Mouse (Mus musculus) stomach, postnatal 0 days (tissue): ENCODE measurements around the gene Azi2. TPM values are rescaled to one million over a fixed set of nuclear protein-coding genes. Genes with fewer than 3 reads are reported as not detected.

ENCODE experiments used
- ATAC-seq: fragments of 200-750 bp; cut with Nextera tagmentation; 2 replicates; pipeline ENCODE4 v1.8.0; 2017; ENCODE audit not compliant: low FRiP score, low TSS enrichment
- DNase-seq: peaks from one replicate; pipeline ENCODE4 v3.0.0-alpha.2; 2016; ENCODE audit warnings: low spot score
- H3K27ac ChIP-seq: fragments of 300-500 bp; sonication (generic); replicated peaks from 2 replicates; pipeline ENCODE4 v1.5.1; 2014; ENCODE audit warnings: mild to moderate bottlenecking, control low read depth
- H3K27me3 ChIP-seq: fragments of 300-500 bp; sonication (generic); 2 replicates; pipeline ENCODE4 v1.6.1; 2014; ENCODE audit warnings: low read length; ENCODE audit not compliant: control insufficient read depth, insufficient read depth
- H3K36me3 ChIP-seq: fragments of 300-500 bp; sonication (generic); 2 replicates; pipeline ENCODE4 v1.6.1; 2014; ENCODE audit warnings: low read length, mixed read lengths; ENCODE audit not compliant: control insufficient read depth, insufficient read depth
- H3K4me1 ChIP-seq: fragments of 300-500 bp; sonication (generic); replicated peaks from 2 replicates; pipeline ENCODE4 v1.6.1; 2014; ENCODE audit warnings: antibody characterized with exemption; ENCODE audit not compliant: control insufficient read depth, insufficient read depth
- H3K4me2 ChIP-seq: fragments of 300-500 bp; sonication (generic); replicated peaks from 2 replicates; pipeline ENCODE4 v1.6.1; 2014; ENCODE audit warnings: low read depth, mild to moderate bottlenecking, control low read depth, moderate library complexity
- H3K4me3 ChIP-seq: fragments of 300-500 bp; sonication (generic); 2 replicates; pipeline ENCODE4 v1.5.1; 2014; ENCODE audit warnings: low read depth, low read length, control low read depth
- H3K9ac ChIP-seq: fragments of 300-500 bp; sonication (generic); 2 replicates; pipeline ENCODE4 v1.6.1; 2014; ENCODE audit warnings: mild to moderate bottlenecking, low read length, control low read depth, mixed read lengths
- H3K9me3 ChIP-seq: fragments of 300-500 bp; sonication (generic); 2 replicates; pipeline ENCODE4 v1.6.1; 2016; ENCODE audit warnings: low read length; ENCODE audit not compliant: control insufficient read depth
- CTCF ChIP-seq: IDR thresholded peaks from 2 replicates; pipeline ENCODE4 v1.5.1; 2016; ENCODE audit warnings: antibody characterized with exemption, low read depth, mild to moderate bottlenecking, moderate library complexity
- EP300 ChIP-seq: optimal IDR thresholded peaks from 2 replicates; pipeline ENCODE3; 2016; ENCODE audit warnings: antibody characterized with exemption
- WGBS: fragments of 180-500 bp; shearing (Covaris S2); extraction: QIAGEN DNeasy Blood & Tissue Kit; methylation state at CpG from one replicate; pipeline ENCODE4 v1.1.7; 2014; 5-methylcytosine and 5-hydroxymethylcytosine counted together
- polyA plus RNA-seq: library from polyadenylated mRNA; unstranded; fragments of >200 nt; fragmentation: Nextera tagmentation; extraction: Ambion mirVana; gene quantifications from 2 replicates; pipeline ENCODE4 v1.2.1, GENCODE M21; 2015

Gene Azi2
- polyA plus RNA-seq: 48.3 and 51.5 TPM in 2 replicates

DNA sequence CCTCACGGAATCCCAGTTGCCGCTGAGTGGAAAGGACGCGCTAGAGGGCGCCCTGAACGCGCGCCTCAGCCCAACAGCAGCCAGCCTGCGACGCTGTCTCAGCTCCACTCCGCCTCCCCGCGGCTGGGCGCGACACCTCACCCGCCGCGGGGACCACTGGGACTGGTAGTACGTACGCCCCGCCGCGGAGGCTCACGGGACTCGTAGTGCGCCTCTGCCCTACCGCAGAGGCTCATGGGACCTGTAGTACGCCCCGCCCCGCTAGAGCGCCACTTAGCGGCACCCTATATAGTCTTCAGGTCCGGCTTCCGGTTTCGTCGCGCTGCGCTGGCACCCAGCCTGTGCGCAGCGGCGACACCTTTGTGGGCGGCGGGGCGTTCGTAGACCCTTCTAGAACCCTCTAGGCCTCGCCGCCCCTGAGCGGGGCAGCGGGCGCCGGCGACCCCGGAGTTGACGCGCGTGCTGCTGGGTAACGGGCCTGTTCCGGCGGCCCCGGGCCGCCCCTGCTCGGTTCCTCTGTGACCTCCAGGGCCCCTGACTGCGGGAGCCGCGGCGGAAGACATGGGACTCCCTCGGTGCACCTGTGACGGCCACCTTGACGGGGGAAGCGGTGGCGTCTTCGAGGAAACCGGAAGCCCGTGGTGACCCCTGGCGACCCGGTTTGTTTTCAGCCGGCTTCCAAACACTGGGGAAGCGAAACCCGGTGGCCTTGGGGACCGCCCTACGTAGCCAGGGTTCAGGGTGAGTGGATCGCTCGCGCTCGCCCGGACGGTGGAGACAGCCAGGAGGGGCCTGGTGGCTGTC is at the start of gene Azi2:
Gene Azi2 (plus strand): TSS at position 282 of the 804 bp plus-strand sequence.
- no peaks in the 10 kb centered on the region for H3K27me3 ChIP-seq
- no peaks in the 10 kb centered on the region for H3K36me3 ChIP-seq
- H3K4me2 ChIP-seq: peak within 1 kb of the TSS; percentile 71
- peak within 1 kb of the TSS; percentile 90 for H3K9ac ChIP-seq
- no peaks in the 10 kb centered on the region for H3K4me1 ChIP-seq
- TF ChIP-seq EP300: no peak
- peak; percentile 97 for TF ChIP-seq CTCF
- peak; percentile 99 for DNase-seq
- H3K9me3 ChIP-seq: no peaks in the 10 kb centered on the region
- peak within 1 kb of the TSS; percentile 98 for H3K27ac ChIP-seq
- H3K4me3 ChIP-seq: peak within 1 kb of the TSS; percentile 95
- WGBS: under 1% methylated on average over 87 of the region's 87 CpGs
- peak; percentile 99 for ATAC-seq

DNA sequence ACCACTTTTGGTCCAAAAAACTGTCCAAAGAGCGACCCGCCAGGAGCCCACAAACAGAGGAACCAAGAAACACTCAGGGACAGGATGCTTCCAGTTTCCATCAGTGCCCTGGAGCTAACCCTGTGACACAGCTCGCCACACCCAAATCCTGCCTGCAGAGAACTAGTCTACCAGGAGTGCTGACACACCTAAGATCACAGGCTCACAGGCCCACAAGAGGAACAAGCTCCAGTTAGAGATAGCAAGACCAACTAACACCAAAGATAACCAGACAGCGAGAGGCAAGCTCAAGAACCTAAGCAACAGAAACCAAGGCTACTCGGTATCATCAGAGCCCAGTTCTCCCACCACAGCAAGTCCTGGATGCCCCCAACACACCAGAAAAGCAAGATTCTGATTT is 43.7 kb upstream of the Azi2 start:
- no peak for DNase-seq
- no peaks in the 10 kb centered on the region for H3K4me1 ChIP-seq
- no peak overlapping the region for H3K4me2 ChIP-seq
- 86% methylated on average over 5 of the region's 5 CpGs for WGBS
- no peak for ATAC-seq
- H3K27ac ChIP-seq: no peak overlapping the region
- no peak overlapping the region for H3K4me3 ChIP-seq
- TF ChIP-seq CTCF (no peak), EP300 (no peak)
- no peak overlapping the region for H3K9ac ChIP-seq
- H3K9me3 ChIP-seq: no peaks in the 10 kb centered on the region
- H3K36me3 ChIP-seq: no peaks in the 10 kb centered on the region
- H3K27me3 ChIP-seq: no peaks in the 10 kb centered on the region

DNA sequence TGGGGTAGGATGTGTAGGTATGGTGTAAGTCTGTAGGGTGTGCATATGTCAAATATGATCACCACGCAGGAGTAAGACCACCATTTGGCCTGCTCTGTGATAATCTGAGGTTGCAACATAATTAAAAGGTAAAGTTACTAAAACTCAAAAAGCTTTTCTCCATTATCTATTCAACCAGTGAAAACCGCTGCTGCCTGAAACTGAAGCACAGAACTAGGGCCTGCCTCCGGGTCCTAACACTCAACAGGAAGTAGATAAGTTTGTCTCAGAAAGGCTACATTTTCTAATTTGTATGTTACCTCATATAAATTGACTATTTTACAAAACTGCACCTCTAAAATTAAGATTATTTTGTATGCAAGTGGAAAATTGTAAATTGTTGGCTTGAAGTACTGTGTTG is 38.8 kb upstream of the Azi2 start:
- Histone ChIP-seq H3K36me3 (no peaks in the 10 kb centered on the region), H3K4me1 (no peaks in the 10 kb centered on the region), H3K4me2 (no peak overlapping the region), H3K4me3 (no peak overlapping the region), H3K27ac (no peak overlapping the region), H3K27me3 (no peaks in the 10 kb centered on the region), H3K9me3 (no peaks in the 10 kb centered on the region), H3K9ac (no peak overlapping the region)
- DNase-seq: no peak
- no peak for ATAC-seq
- TF ChIP-seq EP300: no peak
- no peak for TF ChIP-seq CTCF
- WGBS: 86% methylated on average over 3 of the region's 3 CpGs

DNA sequence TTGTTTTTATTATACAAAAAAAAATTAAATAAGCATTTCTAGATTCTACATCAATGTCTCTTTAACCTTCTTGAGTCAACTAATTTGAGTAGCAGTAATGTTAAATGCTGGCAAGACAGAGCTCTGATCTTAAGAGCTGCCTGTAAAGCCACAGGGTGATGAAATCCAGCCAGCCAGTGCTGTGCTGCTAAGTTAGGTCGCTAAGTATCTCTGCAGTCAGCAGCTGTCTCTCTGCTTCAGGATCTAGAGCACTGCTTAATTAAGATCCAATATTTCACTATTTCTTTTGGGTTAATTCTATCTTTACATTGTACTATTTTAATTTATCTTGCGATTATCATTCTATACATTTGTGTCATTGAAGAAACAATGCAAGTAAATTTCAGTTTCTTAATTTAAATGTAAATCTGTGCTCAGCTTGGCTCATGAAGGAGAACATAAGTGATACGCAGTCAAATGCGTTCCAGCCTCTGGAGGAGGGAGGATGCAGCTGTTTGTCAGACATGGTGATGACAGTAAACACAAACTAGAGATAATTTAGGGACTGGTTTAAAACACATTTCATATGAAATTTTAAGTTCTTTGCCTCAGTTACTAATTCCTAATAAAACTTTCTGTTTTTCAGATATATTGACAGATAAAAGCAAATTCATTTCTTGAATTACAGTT is 36.9 kb upstream of the Azi2 start:
- no peaks in the 10 kb centered on the region for H3K36me3 ChIP-seq
- WGBS: 63% methylated on average over 4 of the region's 4 CpGs
- TF ChIP-seq CTCF: no peak
- no peak for TF ChIP-seq EP300
- no peak overlapping the region for H3K4me3 ChIP-seq
- DNase-seq (no peak), ATAC-seq (no peak)
- H3K9ac ChIP-seq: no peak overlapping the region
- no peak overlapping the region for H3K4me2 ChIP-seq
- H3K4me1 ChIP-seq: no peaks in the 10 kb centered on the region
- H3K27ac ChIP-seq: no peak overlapping the region
- no peaks in the 10 kb centered on the region for H3K9me3 ChIP-seq
- no peaks in the 10 kb centered on the region for H3K27me3 ChIP-seq

DNA sequence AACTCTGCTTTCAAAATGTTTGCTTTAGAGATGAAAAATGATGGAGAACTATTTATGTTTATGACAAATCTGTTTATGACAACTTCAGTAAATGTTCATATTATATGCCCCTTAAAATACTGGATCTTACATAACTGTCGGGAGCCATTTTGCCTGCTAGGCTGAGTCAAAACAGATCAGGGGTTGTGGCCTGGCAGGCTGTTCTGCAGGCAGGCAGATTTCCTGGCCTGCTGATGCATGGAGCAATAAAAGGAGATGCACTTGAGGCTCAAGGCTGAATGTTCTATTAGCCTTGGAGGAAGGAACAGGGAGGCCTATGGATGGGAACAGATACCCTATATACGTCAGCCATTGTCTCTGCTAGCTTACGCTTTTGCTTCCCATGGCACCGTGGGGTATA is 36.4 kb upstream of the Azi2 start:
- no peak for ATAC-seq
- no peaks in the 10 kb centered on the region for H3K27me3 ChIP-seq
- WGBS: 80% methylated on average over 4 of the region's 4 CpGs
- no peak for DNase-seq
- TF ChIP-seq CTCF (no peak), EP300 (no peak)
- no peaks in the 10 kb centered on the region for H3K9me3 ChIP-seq
- H3K9ac ChIP-seq: no peak overlapping the region
- H3K4me1 ChIP-seq: no peaks in the 10 kb centered on the region
- no peak overlapping the region for H3K4me2 ChIP-seq
- H3K4me3 ChIP-seq: no peak overlapping the region
- H3K27ac ChIP-seq: no peak overlapping the region
- H3K36me3 ChIP-seq: no peaks in the 10 kb centered on the region

DNA sequence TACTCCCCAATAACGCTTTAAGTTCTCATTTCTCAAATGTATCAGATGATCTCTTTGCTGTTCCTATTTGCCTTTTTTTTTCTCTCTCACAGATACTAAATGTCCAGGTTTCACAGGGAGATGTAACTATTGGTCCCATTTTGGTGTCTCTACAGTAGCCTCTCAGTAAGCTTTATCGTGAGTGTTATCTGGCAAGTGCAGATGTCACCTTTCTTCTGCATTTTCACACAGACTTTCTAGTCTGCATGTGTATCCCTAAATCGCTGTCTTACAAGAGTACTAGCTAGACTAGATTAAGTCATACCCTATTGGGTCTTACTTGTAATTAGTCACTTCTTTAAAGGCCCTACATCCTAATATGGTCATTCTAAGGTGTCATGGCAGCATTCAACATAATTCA is 27.4 kb upstream of the Azi2 start:
- ATAC-seq: no peak
- TF ChIP-seq CTCF (no peak), EP300 (no peak)
- DNase-seq: no peak
- Histone ChIP-seq H3K36me3 (no peaks in the 10 kb centered on the region), H3K27ac (no peak overlapping the region), H3K4me3 (no peak overlapping the region), H3K9me3 (no peaks in the 10 kb centered on the region), H3K27me3 (no peaks in the 10 kb centered on the region), H3K9ac (no peak overlapping the region), H3K4me1 (no peaks in the 10 kb centered on the region), H3K4me2 (no peak overlapping the region)
- 86% methylated on average over 3 of the region's 3 CpGs for WGBS
